Mouse (Mus musculus) gastrocnemius, postnatal 25 days (tissue): ENCODE measurements around the gene Cdkn2a. TPM values are rescaled to one million over a fixed set of nuclear protein-coding genes. Genes with fewer than 3 reads are reported as not detected.

Source experiments
- DNase-seq: peaks from one replicate; pipeline ENCODE4 v3.0.0; 2022
- long read RNA-seq, 2 experiments: library from polyadenylated mRNA; stranded (forward); transcript quantifications; one replicate each; pipeline ENCODE4 v2.0.0; 2021
- total RNA-seq, 2 experiments: library from RNA; stranded (reverse); gene quantifications; 1 replicate in 1 of 2; 2 replicates in 1 of 2; pipeline ENCODE4 v1.2.3; 2021

The Cdkn2a gene
- total RNA-seq = not detected
- long read RNA-seq, experiment 1 = 0 reads
- long read RNA-seq, experiment 2 = 0 reads

GRCm38 (mm10) chr4:89294486-89295440, at the start of gene Cdkn2a:
Gene Cdkn2a, minus strand, starts transcription at chr4:89294653.
- peak; percentile 44 for DNase-seq

- DNase-seq = no peak
These were observed 19.0 kb upstream of the Cdkn2a start for GRCm38 (mm10) chr4:89313461-89313860.

GRCm38 (mm10) chr4:89310491-89311254, 16.2 kb upstream of the Cdkn2a start, which contains the start of gene Cdkn2b:
Gene Cdkn2b, minus strand, starts transcription at chr4:89311039.
- DNase-seq = peak; percentile 89

GRCm38 (mm10) chr4:89309996-89310395, 15.5 kb upstream of the Cdkn2a start:
- no peak for DNase-seq

GRCm38 (mm10) chr4:89308001-89308400, 13.5 kb upstream of the Cdkn2a start:
- DNase-seq = no peak

GRCm38 (mm10) chr4:89306798-89307365, 12.4 kb upstream of the Cdkn2a start:
- DNase-seq = no peak

GRCm38 (mm10) chr4:89305691-89306090, 11.2 kb upstream of the Cdkn2a start:
- DNase-seq = no peak

- DNase-seq = no peak
These were observed 9.0 kb upstream of the Cdkn2a start for GRCm38 (mm10) chr4:89303281-89303995.

GRCm38 (mm10) chr4:89302129-89302528, 7.7 kb upstream of the Cdkn2a start:
- no peak for DNase-seq

GRCm38 (mm10) chr4:89299721-89300120, 5.3 kb upstream of the Cdkn2a start:
- DNase-seq = no peak

GRCm38 (mm10) chr4:89295441-89296220, 1.2 kb upstream of the Cdkn2a start:
- no peak for DNase-seq

- no peak for DNase-seq
These were observed 365 bp downstream of the Cdkn2a start for GRCm38 (mm10) chr4:89294091-89294485.

GRCm38 (mm10) chr4:89293516-89293915, 937 bp downstream of the Cdkn2a start:
- no peak for DNase-seq

- DNase-seq = no peak
These were observed 5.4 kb downstream of the Cdkn2a start for GRCm38 (mm10) chr4:89289028-89289427.

GRCm38 (mm10) chr4:89286566-89286965, 7.9 kb downstream of the Cdkn2a start:
- DNase-seq = no peak

GRCm38 (mm10) chr4:89285688-89286087, 8.8 kb downstream of the Cdkn2a start:
- DNase-seq = no peak

- DNase-seq = no peak
These were observed 11.8 kb downstream of the Cdkn2a start for GRCm38 (mm10) chr4:89282661-89283060.

GRCm38 (mm10) chr4:89282036-89282566, 12.4 kb downstream of the Cdkn2a start:
- DNase-seq = no peak

- DNase-seq = no peak
These were observed 13.2 kb downstream of the Cdkn2a start for GRCm38 (mm10) chr4:89281236-89281635.

GRCm38 (mm10) chr4:89279641-89280040, 14.8 kb downstream of the Cdkn2a start:
- no peak for DNase-seq
